Mouse (Mus musculus): Measurements from ENCODE around the gene Fam71d.

- TF ChIP-seq CTCF (IDR thresholded peaks at IDR 0.05; ENCODE audit: low read depth, low read length) (no peak), POLR2A (IDR thresholded peaks at IDR 0.05; ENCODE audit: insufficient read depth, low read length) (no peak)
Observed at GRCm38 (mm10) chr12:78717783-78718182, 26.4 kb downstream of the Fam71d start.

Data from ES-Bruce4 (cell line).